Mouse (Mus musculus): ENCODE results near the gene Cdh5. TPM values are rescaled to one million over a fixed set of nuclear protein-coding genes. Genes with fewer than 3 reads are reported as not detected.

Cdh5 gene
- total RNA-seq, 2 experiments from 2014 or later, result 16.4 to 17.4 TPM

GRCm38 (mm10) chr8:104124534-104124933 lies 23.1 kb downstream of the Cdh5 start:
- no peak for DNase-seq (ENCODE audit: low spot score in 2 of 2)
- intact Hi-C loops (cut with DNase I), result no loop called here

GRCm38 (mm10) chr8:104127160-104127883 lies 25.9 kb downstream of the Cdh5 start:
- intact Hi-C loops (cut with DNase I), result no loop called here
- DNase-seq (ENCODE audit: low spot score in 2 of 2), result peak; percentile 72 to 92

GRCm38 (mm10) chr8:104130916-104131315 lies 29.5 kb downstream of the Cdh5 start:
- no peak for DNase-seq (ENCODE audit: low spot score in 2 of 2)
- intact Hi-C loops (cut with DNase I), result no loop called here

- DNase-seq (ENCODE audit: low spot score in 2 of 2), result no peak
- intact Hi-C loops (cut with DNase I), result no loop called here
These were observed 30.1 kb downstream of the Cdh5 start for GRCm38 (mm10) chr8:104131414-104131975.

GRCm38 (mm10) chr8:104134521-104134920 lies 33.1 kb downstream of the Cdh5 start:
- intact Hi-C loops (cut with DNase I), result no loop called here
- DNase-seq (ENCODE audit: low spot score in 2 of 2), result no peak

GRCm38 (mm10) chr8:104136277-104136676 lies 34.9 kb downstream of the Cdh5 start:
- intact Hi-C loops (cut with DNase I), result no loop called here
- DNase-seq (ENCODE audit: low spot score in 2 of 2), result no peak

- intact Hi-C loops (cut with DNase I), result no loop called here
- DNase-seq (ENCODE audit: low spot score in 2 of 2), result no peak
These were observed 36.2 kb downstream of the Cdh5 start for GRCm38 (mm10) chr8:104137636-104138035.

GRCm38 (mm10) chr8:104140611-104141010 lies 39.2 kb downstream of the Cdh5 start:
- no peak for DNase-seq (ENCODE audit: low spot score in 2 of 2)
- intact Hi-C loops (cut with DNase I), result loop anchor here (5.0 to 10.0 kb wide), 2 partner anchors 43 to 194 kb away; partner anchors contain the start of gene Cmtm3

- intact Hi-C loops (cut with DNase I), result loop anchor here (5.0 to 10.0 kb wide), 2 partner anchors 45 to 192 kb away; partner anchors contain the start of gene Cmtm3
- no peak for DNase-seq (ENCODE audit: low spot score in 2 of 2)
These were observed 41.0 kb downstream of the Cdh5 start for GRCm38 (mm10) chr8:104142415-104142814.

GRCm38 (mm10) chr8:104143379-104143778 lies 42.0 kb downstream of the Cdh5 start:
- intact Hi-C loops (cut with DNase I), result loop anchor here (5.0 to 10.0 kb wide), 2 partner anchors 46 to 191 kb away; partner anchors contain the start of gene Cmtm3

GRCm38 (mm10) chr8:104144434-104145216 lies 43.2 kb downstream of the Cdh5 start:
- DNase-seq (ENCODE audit: low spot score in 2 of 2), result no peak
- intact Hi-C loops (cut with DNase I), result loop anchor here (5.0 to 10.0 kb wide), 2 partner anchors 47 to 190 kb away; partner anchors contain the start of gene Cmtm3

More at GRCm38 (mm10) chr8:104143379-104143778, 42.0 kb downstream of the Cdh5 start:
- no peak for DNase-seq (ENCODE audit: low spot score in 2 of 2)

- DNase-seq (ENCODE audit: low spot score in 2 of 2), result peak; percentile 87 to 90
- intact Hi-C loops (cut with DNase I), result loop anchor here (1.0 to 10.0 kb wide), 2 partner anchors 73 to 189 kb away; partner anchors contain the start of gene Cmtm3
These were observed 44.7 kb downstream of the Cdh5 start for GRCm38 (mm10) chr8:104145981-104146689.

GRCm38 (mm10) chr8:104146717-104147494 lies 45.5 kb downstream of the Cdh5 start:
- intact Hi-C loops (cut with DNase I), result loop anchor here (1.0 to 10.0 kb wide), 2 partner anchors 72 to 188 kb away; partner anchors contain the start of gene Cmtm3
- no peak for DNase-seq (ENCODE audit: low spot score in 2 of 2)

- DNase-seq (ENCODE audit: low spot score in 2 of 2), result no peak
- intact Hi-C loops (cut with DNase I), result loop anchor here (10.0 kb wide), 1 partner anchor 187 kb away; the partner anchor contains the start of gene Cmtm3
These were observed 46.5 kb downstream of the Cdh5 start for GRCm38 (mm10) chr8:104147947-104148346.

GRCm38 (mm10) chr8:104160731-104161130 lies 59.3 kb downstream of the Cdh5 start:
- DNase-seq (ENCODE audit: low spot score in 2 of 2), result no peak
- intact Hi-C loops (cut with DNase I), result no loop called here

GRCm38 (mm10) chr8:104169461-104169860 lies 68.0 kb downstream of the Cdh5 start:
- no peak for DNase-seq (ENCODE audit: low spot score in 2 of 2)
- intact Hi-C loops (cut with DNase I), result no loop called here

GRCm38 (mm10) chr8:104170118-104171049 lies 69.0 kb downstream of the Cdh5 start, which contains the start of gene Bean1:
TSS of gene Bean1 (plus strand) at chr8:104170442.
- DNase-seq (ENCODE audit: low spot score in 2 of 2), result peak in 1 of 2 experiments; percentile 29
- intact Hi-C loops (cut with DNase I), result no loop called here

Measured in left cerebral cortex, postnatal 14 days (tissue).